Comparison of ENCODE assay signal across 8 mouse cellular contexts in the genomic region with DNA sequence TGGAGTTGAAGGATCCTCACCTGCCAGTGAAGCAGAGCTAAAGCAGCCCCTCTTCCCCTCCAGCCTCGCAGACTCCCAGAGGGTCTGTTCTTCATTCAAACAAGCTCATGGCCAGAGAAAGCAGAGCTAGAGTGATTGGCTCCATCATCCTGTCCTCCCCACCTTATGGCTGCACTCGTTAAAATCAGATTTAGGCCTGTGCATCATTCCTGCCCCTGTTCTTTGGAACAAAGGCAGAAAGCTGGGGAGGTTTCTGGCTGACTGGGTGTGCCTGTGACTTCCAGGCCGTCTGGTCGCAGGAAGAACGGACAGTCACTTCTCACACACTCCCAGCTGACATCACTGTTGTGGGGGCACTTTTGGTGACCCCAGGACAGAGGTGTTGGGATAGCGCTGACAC. TPM values are rescaled to one million over a fixed set of nuclear protein-coding genes. Genes with fewer than 3 reads are reported as not detected.
DNase-seq lines count a peak whose midpoint lies in the region; ATAC-seq and TF ChIP-seq lines count a peak whose summit lies in the region.

No protein-coding gene starts in this region.

- WGBS in heart, embryonic 13.5 days: 76% methylated on average over 6 of the region's 6 CpGs
- WGBS in embryonic facial prominence, embryonic 10.5 days: 69% methylated on average over 6 of the region's 6 CpGs
- 41% methylated on average over 6 of the region's 6 CpGs for WGBS in hindbrain, postnatal 0 days
- WGBS in midbrain, embryonic 14.5 days: 45% methylated on average over 6 of the region's 6 CpGs

- DNase-seq in heart, postnatal 25 days (ENCODE audit: low spot score): no peak
- DNase-seq in embryonic facial prominence, embryonic 10.5 days (ENCODE audit: low spot score): no peak
- DNase-seq in hindbrain, postnatal 0 days (ENCODE audit: low spot score): no peak
- no peak for DNase-seq in midbrain, embryonic 14.5 days
- no peak for DNase-seq in heart, adult 18-20 months
- no peak for DNase-seq in testis, postnatal 10 days (ENCODE audit: low spot score)

- peaks cover 56% of the 10 kb centered on the region for H3K27me3 ChIP-seq in heart, embryonic 13.5 days (replicated peaks)
- peaks cover 77% of the 10 kb centered on the region for H3K27me3 ChIP-seq in embryonic facial prominence, embryonic 10.5 days (replicated peaks; ENCODE audit: low read depth, poor library complexity, severe bottlenecking)
- no peaks in the 10 kb centered on the region for H3K27me3 ChIP-seq in hindbrain, postnatal 0 days (ENCODE audit: insufficient read depth, low read length)
- H3K27me3 ChIP-seq in midbrain, embryonic 14.5 days (ENCODE audit: control insufficient read depth, insufficient read depth, low read length): no peaks in the 10 kb centered on the region

- TF ChIP-seq CTCF in hindbrain, postnatal 0 days (IDR thresholded peaks at IDR 0.05; ENCODE audit: low read depth): no peak

- H3K4me3 ChIP-seq in heart, embryonic 13.5 days: peak overlapping the region; percentile 69
- peak overlapping the region; percentile 68 for H3K4me3 ChIP-seq in embryonic facial prominence, embryonic 10.5 days
- H3K4me3 ChIP-seq in hindbrain, postnatal 0 days (ENCODE audit: low read length): peak overlapping the region; percentile 58
- H3K4me3 ChIP-seq in midbrain, embryonic 14.5 days (replicated peaks; ENCODE audit: low read depth, low read length): peak overlapping the region; percentile 77

- H3K9me3 ChIP-seq in heart, embryonic 13.5 days: no peaks in the 10 kb centered on the region
- no peaks in the 10 kb centered on the region for H3K9me3 ChIP-seq in embryonic facial prominence, embryonic 10.5 days
- no peaks in the 10 kb centered on the region for H3K9me3 ChIP-seq in hindbrain, postnatal 0 days (ENCODE audit: low read length)
- H3K9me3 ChIP-seq in midbrain, embryonic 14.5 days (ENCODE audit: control insufficient read depth, low read length): no peaks in the 10 kb centered on the region

- intact Hi-C loops in heart, postnatal 25 days (cut with DNase I): no loop called here

- ATAC-seq in heart, embryonic 13.5 days (ENCODE audit: extremely low read depth, insufficient number of reproducible peaks, low FRiP score, low TSS enrichment): no peak
- ATAC-seq in hindbrain, postnatal 0 days: no peak
- no peak for ATAC-seq in midbrain, embryonic 14.5 days (ENCODE audit: low FRiP score, low TSS enrichment)
- ATAC-seq in CD4-positive, CD25-positive, alpha-beta regulatory T cell, adult 4 months: no peak

- no peak overlapping the region for H3K27ac ChIP-seq in heart, embryonic 13.5 days (replicated peaks)
- H3K27ac ChIP-seq in embryonic facial prominence, embryonic 10.5 days (replicated peaks): no peak overlapping the region
- peak overlapping the region; percentile 97 for H3K27ac ChIP-seq in hindbrain, postnatal 0 days
- H3K27ac ChIP-seq in midbrain, embryonic 14.5 days (replicated peaks; ENCODE audit: low read depth, low read length): peak overlapping the region; percentile 96

- peaks cover 39% of the 10 kb centered on the region for H3K4me1 ChIP-seq in heart, embryonic 13.5 days
- peaks cover 60% of the 10 kb centered on the region for H3K4me1 ChIP-seq in embryonic facial prominence, embryonic 10.5 days
- peaks cover 42% of the 10 kb centered on the region for H3K4me1 ChIP-seq in hindbrain, postnatal 0 days (ENCODE audit: insufficient read depth, low read length)
- H3K4me1 ChIP-seq in midbrain, embryonic 14.5 days (ENCODE audit: control insufficient read depth, insufficient read depth, low read length): peaks cover 52% of the 10 kb centered on the region

- H3K4me2 ChIP-seq in heart, embryonic 13.5 days: peak overlapping the region; percentile 94
- H3K4me2 ChIP-seq in hindbrain, postnatal 0 days (ENCODE audit: low read depth, low read length): peak overlapping the region; percentile 92
- peak overlapping the region; percentile 83 for H3K4me2 ChIP-seq in midbrain, embryonic 14.5 days (ENCODE audit: low read length)

- no peak overlapping the region for H3K9ac ChIP-seq in heart, embryonic 13.5 days
- peak overlapping the region; percentile 76 for H3K9ac ChIP-seq in hindbrain, postnatal 0 days (replicated peaks; ENCODE audit: low read length)
- peak overlapping the region; percentile 93 for H3K9ac ChIP-seq in midbrain, embryonic 14.5 days (replicated peaks; ENCODE audit: low read length)

- H3K36me3 ChIP-seq in heart, embryonic 13.5 days: peaks cover 21% of the 10 kb centered on the region; the same call in 1 of the 2 replicates
- no peaks in the 10 kb centered on the region for H3K36me3 ChIP-seq in embryonic facial prominence, embryonic 10.5 days (replicated peaks)
- 0 out of 2 replicates have a peak, but pooled peaks cover 3% of the 10 kb centered on the region for H3K36me3 ChIP-seq in hindbrain, postnatal 0 days (ENCODE audit: insufficient read depth, low read length)
- peaks cover 39% of the 10 kb centered on the region for H3K36me3 ChIP-seq in midbrain, embryonic 14.5 days (ENCODE audit: control insufficient read depth, insufficient read depth, low read length)

RNA-seq across cellular contexts. Expression of a gene that starts 2.8 kb away (rescaled TPM):
- polyA plus RNA-seq in heart, embryonic 13.5 days (2015; fragmentation: Nextera tagmentation; extraction: Ambion mirVana): 5.2 and 7.2 TPM in 2 replicates
- 10 to 100 TPM; 10.7 to 12.2 TPM for total RNA-seq in heart, postnatal 25 days (2021)
- 4.4 and 4.6 TPM in 2 replicates for polyA plus RNA-seq in embryonic facial prominence, embryonic 10.5 days (2016; fragmentation: Nextera tagmentation; extraction: Ambion mirVana)
- 96.4 and 99.4 TPM in 2 replicates for total RNA-seq in hindbrain, postnatal 0 days (2014; rRNA removed)
- 52.5 and 53.9 TPM in 2 replicates for polyA plus RNA-seq in hindbrain, postnatal 0 days (2015; fragmentation: Nextera tagmentation; extraction: Ambion mirVana)
- 51.2 and 56.1 TPM in 2 replicates for polyA plus RNA-seq in midbrain, embryonic 14.5 days (2014; fragmentation: Nextera tagmentation; extraction: Ambion mirVana)
- not detected for polyA plus RNA-seq in CD4-positive, CD25-positive, alpha-beta regulatory T cell, adult 4 months (2017; shearing (Covaris generic))
- total RNA-seq in heart, adult 18-20 months (2021): 10 to 100 TPM; 10.3 to 13.9 TPM

Comparison
In these comparisons a context has a peak if more than half of its experiments do, and no peak if none do; other contexts are left out.
1. H3K27ac ChIP-seq: peak in hindbrain, postnatal 0 days (single experiment) and midbrain, embryonic 14.5 days (single experiment); none in heart, embryonic 13.5 days (single experiment) and embryonic facial prominence, embryonic 10.5 days (single experiment).
2. Peak in every context shown above with its lines, with median percentiles within 50 percentile points of each other: H3K4me2 ChIP-seq and H3K4me3 ChIP-seq.